Mouse (Mus musculus): ENCODE data around the gene Gtdc1.

The Gtdc1 gene

DNA sequence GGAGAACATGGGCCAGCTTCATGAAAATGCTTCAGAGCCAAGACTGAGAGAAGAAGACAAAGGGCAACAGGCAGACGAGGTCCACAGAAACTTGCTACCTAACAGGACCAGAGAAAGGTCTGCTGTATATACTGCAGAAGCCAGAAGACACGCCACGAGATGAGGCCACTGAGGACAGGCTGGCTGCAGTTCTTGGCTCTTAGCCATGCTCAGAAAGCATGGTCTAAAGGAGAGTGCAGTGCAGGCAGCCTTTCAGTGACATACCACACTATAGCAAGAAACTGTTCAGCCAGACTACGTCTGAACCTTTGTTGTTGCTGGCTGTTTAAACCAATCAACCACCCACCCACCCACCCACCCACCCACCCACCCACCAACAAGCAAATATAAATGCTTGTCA is 336.6 kb downstream of the Gtdc1 start:
- DNase-seq (ENCODE audit: low spot score in 2 of 2) = no peak

DNA sequence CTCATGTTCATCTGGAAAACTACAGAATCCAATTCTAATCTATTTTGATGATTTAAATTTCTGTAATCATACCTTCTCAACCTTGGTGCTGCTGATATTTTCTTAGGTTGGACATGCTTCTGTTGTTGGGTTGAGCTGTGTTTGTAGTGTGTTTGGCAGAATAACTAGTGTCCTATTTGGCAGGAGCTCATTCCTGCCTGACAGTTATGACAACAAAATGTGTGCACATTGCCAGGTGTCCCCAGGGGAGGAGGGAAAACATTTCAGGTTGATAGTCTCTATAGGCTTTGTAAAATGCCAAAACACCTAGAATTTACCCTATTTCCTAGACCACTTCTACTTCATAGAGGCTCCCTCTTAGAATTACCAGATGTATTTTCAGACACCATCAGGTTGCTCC is 343.4 kb downstream of the Gtdc1 start:
- no peak for DNase-seq (ENCODE audit: low spot score in 2 of 2)

DNA sequence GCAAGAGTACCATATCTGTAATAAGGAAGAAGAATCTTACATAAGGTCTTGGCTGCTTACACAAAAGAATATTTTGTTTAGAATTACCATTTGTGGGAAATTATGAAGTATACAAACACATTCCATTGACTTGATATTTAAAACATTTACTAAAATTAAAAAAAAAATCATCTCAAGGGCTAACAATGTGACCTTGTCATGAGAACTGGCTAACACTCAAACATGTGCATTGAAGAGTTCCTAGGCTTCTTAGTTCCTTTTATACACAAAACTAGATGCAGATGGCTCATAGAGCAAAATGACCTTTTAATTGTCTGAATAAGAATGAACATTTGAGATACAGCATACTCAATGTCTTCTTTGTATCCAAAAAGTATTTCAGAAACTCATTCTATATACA is 344.0 kb downstream of the Gtdc1 start:
- DNase-seq (ENCODE audit: low spot score in 2 of 2) = no peak

DNA sequence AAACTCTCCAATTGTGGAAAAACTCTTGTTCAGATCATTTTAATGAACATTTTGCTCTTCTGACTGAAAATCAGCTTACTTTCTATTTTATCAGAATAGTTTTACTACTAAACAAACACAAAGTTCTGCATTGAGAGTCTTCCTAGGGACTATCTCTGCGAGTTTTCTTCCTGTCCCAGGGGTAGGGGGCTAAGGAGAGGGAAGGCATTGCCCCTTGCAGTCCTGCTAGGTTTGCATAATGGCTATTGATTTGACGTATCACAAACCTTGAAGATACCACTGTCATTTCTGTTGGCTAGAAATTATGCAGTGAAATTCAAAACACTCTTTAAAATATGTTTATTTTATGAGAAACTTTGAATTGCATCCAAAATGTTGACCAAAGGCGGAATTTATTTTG is 355.6 kb downstream of the Gtdc1 start:
- DNase-seq (ENCODE audit: low spot score in 2 of 2) = no peak

DNA sequence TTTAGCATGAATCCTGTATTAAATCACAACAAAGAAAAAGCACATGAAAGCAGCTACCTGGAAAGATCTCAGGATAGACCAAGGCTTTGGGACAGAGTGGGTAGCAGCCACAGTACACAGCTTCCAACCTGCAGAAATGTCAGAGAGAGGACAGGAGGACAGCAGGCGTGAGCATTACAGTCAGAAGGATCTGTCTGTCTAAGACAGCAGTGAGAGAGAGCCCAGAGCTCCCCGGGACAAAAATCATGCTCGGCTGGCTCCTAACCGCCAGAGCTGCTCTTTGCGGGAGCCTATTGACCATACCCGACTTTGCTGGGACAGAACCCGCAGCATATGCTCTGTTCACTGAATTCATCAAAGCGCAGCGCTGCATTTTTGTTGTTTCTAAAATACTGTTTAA is 356.3 kb downstream of the Gtdc1 start:
- DNase-seq (ENCODE audit: low spot score in 2 of 2) = no peak

DNA sequence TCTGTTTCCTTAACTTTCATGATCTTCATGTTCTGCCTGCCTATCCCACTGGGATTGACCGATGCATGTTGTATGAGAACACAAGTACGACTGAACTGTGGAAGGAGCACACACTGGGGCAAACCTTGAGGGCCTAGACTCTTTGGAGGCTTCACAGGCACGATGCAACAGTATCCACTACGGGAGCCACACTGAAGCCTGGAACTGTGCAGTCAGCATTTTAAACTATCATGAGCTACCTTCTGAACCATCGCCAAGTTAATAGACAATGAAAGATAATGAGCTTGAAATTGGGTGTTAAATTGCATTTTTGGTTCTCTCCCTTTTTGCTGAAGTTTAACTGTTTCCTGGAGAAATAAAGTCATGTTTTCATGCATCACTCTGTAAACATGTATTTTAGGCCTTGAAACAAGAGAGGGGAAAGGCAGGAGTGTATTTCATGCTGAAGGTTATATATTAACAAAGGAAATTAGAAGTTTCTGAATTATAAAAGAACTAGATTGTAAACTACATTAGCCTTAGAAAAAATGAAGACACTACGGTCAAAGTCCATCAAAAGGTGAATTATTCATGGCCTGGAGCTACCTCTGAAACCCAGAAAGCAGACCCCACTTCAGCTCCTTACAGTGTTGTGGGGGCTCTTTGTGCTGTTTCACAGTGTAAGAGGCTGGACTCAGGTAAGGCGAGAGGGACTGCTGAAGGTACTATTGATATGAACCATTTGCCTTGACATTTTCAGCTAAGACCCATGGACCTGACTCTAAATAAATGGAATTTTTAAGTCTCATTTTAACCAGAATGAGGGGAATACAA is 358.1 kb downstream of the Gtdc1 start:
- no peak for DNase-seq (ENCODE audit: low spot score in 2 of 2)

DNA sequence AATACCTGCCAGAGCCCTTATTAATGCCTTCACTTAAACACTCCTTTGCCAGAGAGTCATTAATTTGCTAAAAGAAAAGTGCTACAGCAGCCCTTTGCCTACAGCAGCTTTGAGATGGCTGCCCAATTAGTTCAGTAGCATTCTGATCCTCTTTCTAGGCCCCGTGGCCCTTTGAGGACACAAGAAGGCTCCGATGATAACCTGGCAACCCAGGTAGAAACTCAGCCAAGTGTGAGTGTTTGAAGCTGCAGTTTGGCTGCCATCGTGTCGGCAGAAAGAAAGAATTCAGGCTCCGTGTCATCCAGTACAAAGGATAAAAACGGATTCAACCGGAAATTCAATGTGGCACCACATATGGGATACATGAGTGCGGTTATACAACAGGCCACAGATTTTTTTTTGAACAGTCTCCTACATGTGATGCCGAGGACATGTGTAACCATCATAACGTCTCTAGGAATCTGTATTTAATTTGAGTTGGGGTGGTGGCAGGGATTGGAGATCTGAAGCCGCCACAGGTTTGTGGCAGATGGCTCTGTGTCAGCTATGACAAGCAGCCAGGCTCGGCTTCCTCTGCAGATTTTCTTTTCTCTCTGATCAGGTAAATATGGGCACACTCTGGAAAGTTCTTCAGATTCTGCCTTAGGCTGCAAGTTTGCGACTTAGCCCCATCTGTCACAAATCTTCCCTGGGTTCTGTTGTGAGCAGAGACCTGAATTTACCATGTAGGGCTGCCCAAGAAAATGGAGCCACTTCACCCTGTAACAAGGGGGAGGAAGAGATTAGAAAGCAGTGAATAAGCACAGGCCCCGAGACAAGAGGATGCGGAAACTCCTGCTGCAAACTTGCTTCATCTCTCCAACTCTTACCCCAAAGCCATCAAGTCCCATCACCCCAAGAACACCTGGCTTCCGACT is 362.4 kb downstream of the Gtdc1 start:
- DNase-seq (ENCODE audit: low spot score in 2 of 2) = no peak

DNA sequence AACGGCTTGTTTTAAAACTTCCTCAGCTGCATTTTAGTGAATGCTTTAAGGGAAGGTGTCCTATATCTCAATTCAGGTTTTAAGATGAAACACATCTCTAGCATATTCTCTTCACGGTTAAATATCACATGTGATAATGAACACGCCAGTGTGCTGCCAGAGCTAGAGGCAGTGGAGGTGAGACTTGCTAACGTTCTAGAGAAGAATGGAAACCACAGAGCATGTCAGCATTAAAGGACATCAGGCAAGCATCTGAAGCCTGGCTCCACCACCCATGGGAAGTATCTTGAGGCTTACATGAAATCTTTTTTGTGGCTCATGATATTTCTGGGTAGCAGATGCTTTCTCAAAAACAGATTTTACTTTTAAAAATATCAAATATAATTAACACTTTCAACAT is 365.7 kb downstream of the Gtdc1 start:
- DNase-seq (ENCODE audit: low spot score in 2 of 2) = no peak

DNA sequence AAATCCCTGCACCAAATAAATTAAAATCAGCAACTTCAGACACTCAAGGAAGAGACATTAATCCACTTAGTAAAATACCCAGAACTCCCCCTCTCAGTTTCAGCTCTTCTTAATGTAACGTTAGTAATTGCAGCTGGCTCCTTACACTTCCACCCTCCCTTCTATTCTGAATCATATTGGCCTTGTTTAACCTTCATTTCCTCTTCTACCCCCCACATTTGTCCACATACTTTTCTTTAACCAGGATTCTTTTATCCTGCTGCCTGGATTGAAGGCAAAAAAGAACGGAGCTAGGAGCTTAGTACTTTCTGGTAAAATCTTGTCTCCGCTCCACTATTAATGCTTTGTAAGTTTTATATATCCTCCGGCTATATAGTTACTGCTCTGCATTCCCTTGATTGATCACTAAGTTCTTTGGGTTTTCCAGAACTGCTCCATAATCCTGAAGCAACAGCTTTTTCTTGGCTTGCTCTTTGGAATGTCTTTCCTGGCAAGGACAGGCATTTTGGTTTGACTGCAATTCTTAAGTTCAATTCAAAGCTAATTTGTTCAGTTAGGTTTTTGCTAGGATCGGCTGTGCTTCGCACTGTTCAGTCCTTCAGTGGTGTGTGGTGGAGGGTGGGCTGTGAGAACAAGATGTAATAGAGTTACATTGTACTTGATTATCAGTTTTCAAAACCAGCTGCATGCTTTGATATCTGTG is 368.1 kb downstream of the Gtdc1 start:
- DNase-seq (ENCODE audit: low spot score in 2 of 2) = no peak

DNA sequence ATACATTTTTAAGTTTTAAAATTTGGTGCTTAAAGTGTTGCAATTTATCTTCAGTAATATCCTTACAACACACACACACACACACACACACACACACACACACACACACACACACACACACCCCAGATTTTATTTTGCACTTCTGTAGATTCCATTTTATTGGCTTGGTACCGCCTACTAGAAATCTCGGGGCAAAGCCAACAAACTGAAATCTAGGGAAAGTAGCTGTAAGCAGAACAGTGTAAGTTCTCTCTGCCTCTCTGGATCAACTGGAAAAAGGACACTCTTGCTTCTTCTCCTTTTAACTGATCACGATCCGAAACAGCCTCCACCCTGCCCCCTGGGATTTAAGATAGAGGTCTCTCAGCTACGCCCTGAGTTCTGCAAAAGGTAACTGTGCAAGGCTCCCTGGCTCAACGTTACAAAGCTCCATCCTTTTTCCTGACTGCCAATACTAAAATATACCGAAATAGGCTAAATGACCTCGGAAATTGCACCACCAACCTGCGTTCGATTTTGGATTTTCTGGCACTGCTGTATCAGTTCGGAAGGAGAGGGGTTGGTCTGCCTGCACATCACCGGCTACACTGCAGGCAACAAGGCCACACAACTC is 369.7 kb downstream of the Gtdc1 start:
- no peak for DNase-seq (ENCODE audit: low spot score in 2 of 2)

DNA sequence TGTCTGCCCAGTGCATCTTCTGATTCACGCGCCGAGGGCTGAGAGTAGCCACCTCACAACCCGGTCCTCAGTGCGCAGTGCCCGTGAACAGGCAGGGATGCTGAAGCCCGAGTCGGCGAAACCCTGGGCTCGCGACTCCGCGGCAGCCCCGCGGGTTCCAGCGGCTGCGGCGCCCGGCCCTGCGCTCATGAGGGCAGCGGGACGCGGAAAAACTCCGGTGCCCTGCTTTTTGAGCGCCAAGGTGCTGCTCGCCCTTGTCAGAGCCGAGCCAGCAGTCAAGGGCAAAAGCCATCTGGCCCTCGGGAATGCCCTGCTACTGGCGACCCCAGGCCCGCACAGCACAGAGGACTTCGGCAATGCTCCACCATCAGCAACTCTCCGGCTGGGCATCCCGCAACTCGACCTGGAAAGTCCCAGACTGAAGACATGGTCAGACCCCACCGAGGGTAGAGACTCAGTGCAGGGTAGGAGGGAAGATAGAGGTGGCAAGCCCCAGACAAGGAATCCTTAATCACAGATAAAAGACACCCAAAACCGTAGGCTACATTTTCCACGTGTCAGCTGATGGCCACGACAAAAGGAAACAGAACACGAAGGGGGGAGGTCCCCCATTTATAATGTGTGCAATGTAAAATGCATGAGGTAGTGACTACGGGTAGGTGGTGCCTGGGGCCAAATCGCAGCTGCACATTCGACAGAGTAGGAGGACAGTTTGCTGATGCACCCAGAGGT is 370.4 kb downstream of the Gtdc1 start:
- DNase-seq (ENCODE audit: low spot score in 2 of 2) = peak in 1 of 2 experiments; percentile 31

DNA sequence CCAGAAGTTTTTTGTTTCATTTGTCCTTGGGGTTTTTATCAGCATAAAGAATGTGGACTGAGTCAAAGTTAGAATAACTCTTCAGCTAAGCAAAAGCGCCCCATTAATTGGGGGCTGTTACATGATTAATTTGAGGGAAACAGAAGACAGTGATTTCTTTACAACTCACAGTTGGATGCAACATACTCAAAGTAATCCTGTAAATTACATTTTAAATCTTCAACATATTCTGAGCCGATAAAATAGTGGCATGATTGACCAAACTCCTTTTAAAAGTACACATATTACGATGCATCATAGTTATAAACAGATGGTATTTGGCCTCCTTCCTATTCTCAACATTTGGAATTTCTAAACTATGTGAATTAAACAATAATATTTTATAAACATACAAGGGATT is 372.7 kb downstream of the Gtdc1 start:
- DNase-seq (ENCODE audit: low spot score in 2 of 2) = no peak

DNA sequence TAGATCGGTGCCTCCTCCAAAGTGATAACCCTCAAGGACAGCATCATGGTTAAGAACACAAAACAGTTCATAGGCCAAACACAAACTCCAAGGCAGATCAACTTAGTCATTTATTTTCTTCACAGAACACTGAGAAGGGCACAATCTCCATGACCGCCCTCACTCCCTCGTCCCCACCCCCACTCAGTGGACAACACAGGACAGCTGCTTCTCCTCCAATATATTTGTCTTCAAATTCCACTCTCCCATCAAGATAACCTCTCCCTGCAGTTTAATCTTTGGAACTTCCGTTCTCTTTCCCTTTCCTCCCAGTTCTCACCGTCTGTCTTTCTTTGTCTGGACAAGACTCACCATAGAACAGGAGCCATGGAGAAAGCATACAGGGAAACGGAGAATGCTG is 378.1 kb downstream of the Gtdc1 start:
- DNase-seq (ENCODE audit: low spot score in 2 of 2) = no peak

DNA sequence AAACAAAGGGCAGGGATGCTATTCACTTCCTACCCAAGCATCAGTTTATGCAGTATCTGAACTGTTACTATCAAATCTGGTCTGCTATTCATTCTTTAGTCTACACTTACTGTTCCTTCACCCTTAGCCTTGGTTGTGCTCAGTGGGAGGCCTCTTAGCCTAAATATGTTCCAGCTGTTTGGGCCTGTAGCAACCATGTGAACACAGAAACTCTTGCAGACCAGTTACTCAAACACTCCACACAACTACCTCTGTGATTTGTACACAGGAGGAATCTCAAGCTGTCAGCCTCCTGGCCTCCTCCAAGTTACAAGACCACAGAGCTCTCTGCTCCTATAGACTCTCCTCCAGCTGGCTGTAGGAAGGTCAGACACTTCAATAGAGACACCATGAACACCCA is 384.7 kb downstream of the Gtdc1 start:
- DNase-seq (ENCODE audit: low spot score in 2 of 2) = no peak

DNA sequence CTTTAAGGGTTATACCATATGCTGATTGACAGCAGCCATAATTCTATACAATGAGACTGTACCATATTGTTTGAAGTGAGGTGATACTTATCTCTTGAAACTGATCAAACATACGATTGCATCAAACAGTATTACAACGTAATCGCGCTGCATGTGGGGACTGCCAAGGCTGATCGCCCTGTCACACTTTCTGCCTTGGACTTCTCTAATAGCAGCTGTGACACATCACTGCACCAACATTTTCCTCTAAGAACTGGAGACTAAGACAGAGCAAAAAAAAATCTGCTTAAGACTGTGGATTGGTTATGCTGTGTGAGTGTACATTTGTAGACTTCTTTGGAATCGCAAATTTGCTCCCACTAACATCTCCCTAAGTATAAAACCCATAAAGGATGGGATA is 385.7 kb downstream of the Gtdc1 start:
- no peak for DNase-seq (ENCODE audit: low spot score in 2 of 2)

DNA sequence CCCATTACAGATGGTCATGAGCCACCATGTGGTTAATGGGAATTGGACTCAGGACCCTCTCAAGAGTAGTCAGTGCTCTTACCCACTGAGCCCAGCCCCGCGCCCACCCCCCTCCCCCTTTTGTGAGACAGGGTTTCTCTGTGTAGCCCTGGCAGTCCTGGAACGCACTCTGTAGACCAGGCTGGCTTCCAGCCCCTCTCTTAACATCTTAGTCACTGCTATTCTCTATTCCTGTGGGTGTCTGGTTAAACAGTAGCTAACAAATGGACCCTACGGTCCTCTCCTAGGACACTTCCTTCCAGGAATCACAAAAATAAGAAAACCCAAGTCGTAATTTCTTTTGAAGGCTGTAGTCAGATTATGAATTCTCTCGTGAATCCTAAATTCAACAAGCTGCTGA is 386.6 kb downstream of the Gtdc1 start:
- DNase-seq (ENCODE audit: low spot score in 2 of 2) = no peak

DNA sequence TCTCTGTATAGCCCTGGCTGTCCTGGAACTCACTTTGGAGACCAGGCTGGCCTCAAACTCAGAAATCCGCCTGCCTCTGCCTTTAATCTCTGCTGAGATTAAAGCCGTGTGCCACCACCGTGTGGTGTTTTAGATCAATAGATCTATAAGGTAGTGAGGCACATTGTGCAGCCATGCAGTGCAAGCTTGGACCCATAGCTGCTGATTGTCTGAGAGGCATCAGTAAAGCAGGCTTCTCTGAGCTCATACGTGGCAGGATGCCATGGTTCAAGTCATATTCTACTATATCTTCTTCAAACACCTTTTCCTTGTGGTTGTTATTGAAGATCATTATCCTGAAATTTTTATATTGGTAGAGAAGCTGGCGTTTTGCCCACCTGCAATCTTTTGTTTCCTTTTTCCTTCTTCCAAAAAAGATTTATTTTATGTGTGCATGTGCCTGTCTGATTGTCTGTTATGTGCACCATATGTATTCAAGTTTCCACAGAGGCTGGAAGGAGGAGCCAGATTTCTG is 388.3 kb downstream of the Gtdc1 start:
- DNase-seq (ENCODE audit: low spot score in 2 of 2) = no peak

DNA sequence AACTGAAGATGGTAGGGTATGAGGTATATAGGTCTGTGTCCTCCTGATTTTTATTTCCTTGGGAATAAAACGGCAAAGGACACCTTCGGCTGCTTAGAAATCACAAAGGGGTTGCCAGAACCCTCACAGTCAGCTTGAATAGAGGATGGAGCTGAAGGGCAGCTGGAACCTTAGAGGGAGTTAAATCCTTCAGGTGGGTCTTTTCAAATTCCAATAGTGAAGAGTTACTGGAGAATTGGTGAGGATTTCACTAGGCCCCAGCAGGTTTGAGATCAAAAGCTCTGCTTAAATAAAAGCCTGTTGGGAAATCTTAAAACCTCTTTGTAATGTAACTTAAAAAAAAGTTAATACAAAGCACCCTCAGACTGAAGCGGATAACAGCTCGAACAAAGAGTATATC is 389.3 kb downstream of the Gtdc1 start:
- DNase-seq (ENCODE audit: low spot score in 2 of 2) = no peak

DNA sequence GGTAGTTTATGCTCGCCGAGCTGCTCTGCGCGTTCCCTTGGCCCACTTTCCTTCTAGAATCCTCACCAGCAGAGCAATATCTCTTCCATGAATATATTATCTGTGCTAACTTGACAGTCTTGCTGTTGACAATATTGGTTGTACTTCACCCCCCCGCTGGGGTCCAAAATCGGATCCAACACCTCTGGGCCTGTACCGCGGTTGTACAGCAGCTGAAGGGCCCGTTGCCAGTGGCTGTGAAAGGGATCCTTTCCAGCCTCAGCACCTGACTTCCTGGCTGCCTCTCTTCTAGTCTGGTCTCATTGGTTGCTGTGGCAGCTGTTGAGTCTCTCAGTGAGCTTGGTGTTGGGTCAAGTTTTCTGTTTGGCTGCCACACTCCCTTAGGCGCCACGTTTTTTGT is 391.7 kb downstream of the Gtdc1 start:
- no peak for DNase-seq (ENCODE audit: low spot score in 2 of 2)

DNA sequence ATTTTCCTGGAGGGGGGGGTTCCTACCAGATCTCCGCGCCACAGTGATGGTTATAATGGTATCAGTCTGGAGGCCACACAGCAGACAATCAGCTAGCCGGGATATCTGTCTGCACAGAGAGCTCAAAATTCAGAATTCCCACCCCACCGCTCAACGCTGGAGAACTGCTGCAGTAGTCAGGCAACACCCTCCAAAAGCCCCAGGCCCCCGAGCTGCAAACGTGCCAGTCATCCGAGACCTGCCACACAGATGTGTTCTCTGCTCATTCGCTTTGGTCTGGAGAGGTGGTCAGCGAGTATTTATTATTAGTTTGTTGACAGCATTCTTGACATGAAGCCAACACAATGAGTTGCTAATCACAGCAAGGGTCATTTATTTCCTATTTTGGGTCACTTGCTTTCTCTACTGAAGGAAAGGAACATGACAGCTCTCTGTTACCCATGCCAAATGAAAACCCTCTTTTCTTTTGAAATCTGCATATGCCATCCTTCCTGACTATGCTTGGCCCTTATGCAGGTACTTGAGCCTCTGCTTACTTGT is 392.3 kb downstream of the Gtdc1 start:
- DNase-seq (ENCODE audit: low spot score in 2 of 2) = no peak

All from urinary bladder, adult 18-20 months (tissue).